Mouse (Mus musculus) stomach, postnatal 0 days (tissue): ENCODE measurements around the gene Sbf2.

Experiments
- CTCF ChIP-seq: IDR thresholded peaks from 2 replicates; pipeline ENCODE4 v1.5.1; 2016; ENCODE audit warnings: antibody characterized with exemption, low read depth, mild to moderate bottlenecking, moderate library complexity
- EP300 ChIP-seq: optimal IDR thresholded peaks from 2 replicates; pipeline ENCODE3; 2016; ENCODE audit warnings: antibody characterized with exemption

DNA sequence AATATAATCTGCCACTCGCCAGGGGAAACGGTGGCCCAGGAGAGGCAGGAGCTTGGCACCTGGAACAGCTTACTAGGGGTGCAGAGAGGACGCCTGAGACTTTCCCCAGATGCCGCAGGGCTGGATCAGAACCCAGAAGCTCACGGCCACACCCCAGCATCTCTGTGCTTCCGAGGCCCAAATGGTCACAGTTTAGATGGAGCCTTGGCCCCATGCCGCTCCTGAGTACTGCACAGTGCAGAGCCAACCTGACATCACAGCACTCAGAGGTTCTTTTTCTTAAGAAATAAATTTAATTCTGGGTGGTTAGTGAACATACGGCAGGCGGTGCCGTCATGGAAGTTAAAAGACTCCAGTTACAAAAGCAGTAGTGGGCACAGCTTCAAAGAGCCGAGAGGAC lies 307.0 kb downstream of the Sbf2 start:
- TF ChIP-seq CTCF = no peak
- no peak for TF ChIP-seq EP300
